Mouse (Mus musculus) v-Abl transformed pro-B cells (cell line): Measurements from ENCODE around the gene Rpp40.

Experiments
- in situ Hi-C, 2 experiments: fragments of 400-800 bp; cut with MboI; formaldehyde crosslinking; loops; one replicate each; pipeline ENCODE4 v1.15.1; 2025; ENCODE audit not compliant: unreplicated experiment in 2 of 2

The Rpp40 gene

GRCm38 (mm10) chr13:35905879-35906481, at the start of gene Rpp40:
Gene Rpp40 (minus strand): TSS chr13:35906359.
- in situ Hi-C loops: loop anchor here in 1 of 2 experiments (10.0 kb wide), 1 partner anchor 91 kb away; no protein-coding TSS in a partner anchor

- in situ Hi-C loops: loop anchor here (5.0 to 25.0 kb wide), 4 partner anchors 165 to 1763 kb away; no protein-coding TSS in a partner anchor
Measured at GRCm38 (mm10) chr13:35949814-35950455, 43.8 kb upstream of the Rpp40 start.

GRCm38 (mm10) chr13:35947354-35948000, 41.3 kb upstream of the Rpp40 start:
- in situ Hi-C loops: loop anchor here in 1 of 2 experiments (5.0 to 25.0 kb wide), 3 partner anchors 163 to 1760 kb away; no protein-coding TSS in a partner anchor

- in situ Hi-C loops: loop anchor here in 1 of 2 experiments (5.0 to 25.0 kb wide), 3 partner anchors 162 to 1760 kb away; no protein-coding TSS in a partner anchor
Measured at GRCm38 (mm10) chr13:35946659-35947353, 40.6 kb upstream of the Rpp40 start.

- in situ Hi-C loops: loop anchor here in 1 of 2 experiments (10.0 to 25.0 kb wide), 2 partner anchors 156 to 1754 kb away; no protein-coding TSS in a partner anchor
Measured at GRCm38 (mm10) chr13:35940934-35941333, 34.8 kb upstream of the Rpp40 start.

- in situ Hi-C loops: loop anchor here in 1 of 2 experiments (10.0 to 25.0 kb wide), 2 partner anchors 155 to 1753 kb away; no protein-coding TSS in a partner anchor
Measured at GRCm38 (mm10) chr13:35939871-35940665, 33.9 kb upstream of the Rpp40 start.

GRCm38 (mm10) chr13:35937991-35938390, 31.8 kb upstream of the Rpp40 start:
- in situ Hi-C loops: loop anchor here in 1 of 2 experiments (25.0 kb wide), 1 partner anchor 1751 kb away; no protein-coding TSS in a partner anchor

GRCm38 (mm10) chr13:35911476-35911875, 5.3 kb upstream of the Rpp40 start:
- in situ Hi-C loops: no loop called here

GRCm38 (mm10) chr13:35905378-35905777, 781 bp downstream of the Rpp40 start:
- in situ Hi-C loops: loop anchor here in 1 of 2 experiments (10.0 kb wide), 1 partner anchor 91 kb away; no protein-coding TSS in a partner anchor

- in situ Hi-C loops: no loop called here
Measured at GRCm38 (mm10) chr13:35892866-35893265, 13.3 kb downstream of the Rpp40 start.

GRCm38 (mm10) chr13:35886121-35886725, 19.9 kb downstream of the Rpp40 start:
- in situ Hi-C loops: no loop called here

GRCm38 (mm10) chr13:35880555-35881046, 25.6 kb downstream of the Rpp40 start:
- in situ Hi-C loops: no loop called here

GRCm38 (mm10) chr13:35879519-35879918, 26.6 kb downstream of the Rpp40 start:
- in situ Hi-C loops: no loop called here

GRCm38 (mm10) chr13:35879068-35879467, 27.1 kb downstream of the Rpp40 start:
- in situ Hi-C loops: no loop called here

GRCm38 (mm10) chr13:35878282-35878681, 27.9 kb downstream of the Rpp40 start:
- in situ Hi-C loops: no loop called here

GRCm38 (mm10) chr13:35875396-35875795, 30.8 kb downstream of the Rpp40 start:
- in situ Hi-C loops: no loop called here

- in situ Hi-C loops: no loop called here
Measured at GRCm38 (mm10) chr13:35871107-35871506, 35.1 kb downstream of the Rpp40 start.

GRCm38 (mm10) chr13:35870659-35871058, 35.5 kb downstream of the Rpp40 start:
- in situ Hi-C loops: no loop called here

- in situ Hi-C loops: no loop called here
Measured at GRCm38 (mm10) chr13:35860916-35861315, 45.2 kb downstream of the Rpp40 start.
